Mouse (Mus musculus) left cerebral cortex, adult 2 months (tissue): ENCODE measurements around the gene Ptrh1. TPM values are rescaled to one million over a fixed set of nuclear protein-coding genes. Genes with fewer than 3 reads are reported as not detected.

Experiments used
- DNase-seq, 2 experiments: peaks; one replicate each; pipeline ENCODE4 v3.0.0; 2021 to 2022; ENCODE audit warnings: low spot score in 2 of 2, mixed read lengths in 1 of 2; ENCODE audit errors: extremely low spot score in 1 of 2
- H3K27ac ChIP-seq: fragments of 200-600 bp; 2 replicates; pipeline ENCODE4 v1.8.1; 2022
- H3K4me3 ChIP-seq: fragments of 200-600 bp; 2 replicates; pipeline ENCODE4 v1.8.1; 2022
- CTCF ChIP-seq: fragments of 200-600 bp; IDR thresholded peaks from 2 replicates; pipeline ENCODE4 v1.8.1; 2022; ENCODE audit warnings: antibody characterized with exemption, mild to moderate bottlenecking, moderate library complexity
- intact Hi-C: fragments of 180-260 bp; cut with DNase I; formaldehyde crosslinking; loops from one replicate; pipeline ENCODE4 v1.15.1; 2025
- total RNA-seq, 2 experiments: library from RNA; stranded (reverse); gene quantifications; 2 replicates each; pipeline ENCODE4 v1.2.3; 2021

Gene Ptrh1
- total RNA-seq, 2 experiments from 2014 or later, result 7.9 to 9.3 TPM

DNA sequence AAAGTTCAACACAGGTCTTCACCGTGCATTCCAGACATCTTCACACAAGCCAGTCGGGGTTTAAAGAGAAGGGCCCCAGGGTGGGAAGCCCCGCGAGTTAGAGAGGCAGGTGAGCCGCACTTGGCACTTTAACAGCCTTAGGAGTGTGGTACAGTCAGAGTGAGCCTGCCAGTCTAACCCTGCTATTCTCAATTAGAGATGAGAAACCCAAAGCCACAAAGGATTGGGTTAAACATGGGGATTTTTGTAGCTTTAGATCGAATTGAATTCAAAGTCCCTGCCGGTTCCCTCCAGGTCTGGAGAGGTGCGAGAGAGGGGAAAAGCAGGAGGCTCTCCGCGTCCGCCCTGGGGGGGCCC lies 34.7 kb upstream of the Ptrh1 start, which contains the start of gene 6330409D20Rik:
Gene 6330409D20Rik (minus strand): TSS at position 101 of the 357 bp plus-strand sequence.
- intact Hi-C loops, result no loop called here
- Histone ChIP-seq H3K4me3 (peak within 1 kb of the TSS; percentile 87), H3K27ac (peak within 1 kb of the TSS; percentile 97)
- no peak for DNase-seq
- no peak for TF ChIP-seq CTCF

DNA sequence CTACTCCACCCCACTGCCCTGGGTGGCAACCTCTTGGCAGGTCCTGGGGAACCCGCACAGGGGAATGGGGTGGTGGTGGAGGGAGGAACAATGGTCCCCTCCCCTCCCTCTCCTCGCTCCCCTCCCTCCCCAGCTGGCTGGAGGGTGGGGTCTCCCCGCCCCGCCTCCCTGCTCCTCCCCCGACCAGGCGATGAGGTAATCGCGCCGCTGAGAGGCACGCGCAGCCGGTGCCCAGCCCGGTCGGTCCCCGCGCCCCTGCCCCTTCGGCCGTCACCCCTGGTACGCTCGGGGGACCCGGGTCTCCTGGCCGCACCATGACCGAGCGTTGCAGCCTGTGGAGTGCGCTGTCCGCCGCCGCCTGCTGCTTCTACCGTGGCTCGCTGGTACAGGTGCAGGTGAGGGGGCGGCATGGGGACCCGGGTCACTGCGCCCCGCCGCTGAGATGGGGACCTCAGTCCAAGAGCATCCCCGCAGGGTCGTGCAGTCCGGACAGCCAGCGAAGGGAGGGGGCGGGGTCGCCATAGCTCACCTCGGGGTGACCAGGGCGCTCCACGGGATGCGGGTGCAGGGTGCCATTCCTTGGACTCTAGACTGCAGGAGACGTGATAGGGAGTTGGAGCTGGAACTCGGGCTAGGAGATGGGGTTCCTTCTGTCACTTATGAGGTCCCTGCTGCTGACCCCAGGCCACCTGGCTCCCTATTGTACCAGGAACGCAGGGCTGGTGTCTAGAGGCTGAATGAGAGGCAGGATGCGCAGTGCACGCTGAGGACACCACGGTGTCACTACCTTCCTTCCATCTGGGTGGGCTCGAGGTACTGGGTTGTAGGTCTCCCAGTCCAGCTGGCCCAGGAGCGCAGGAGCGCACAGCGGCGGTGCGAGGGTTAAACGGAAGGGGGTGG lies 34.1 kb upstream of the Ptrh1 start:
- TF ChIP-seq CTCF, result no peak
- peak overlapping the region; percentile 87 for H3K4me3 ChIP-seq
- intact Hi-C loops, result loop anchor here (1.0 kb wide), 1 partner anchor 28 kb away; the partner anchor contains the start of gene Cdk9
- H3K27ac ChIP-seq, result peak overlapping the region; percentile 97
- peak; percentile 68 to 71 for DNase-seq

DNA sequence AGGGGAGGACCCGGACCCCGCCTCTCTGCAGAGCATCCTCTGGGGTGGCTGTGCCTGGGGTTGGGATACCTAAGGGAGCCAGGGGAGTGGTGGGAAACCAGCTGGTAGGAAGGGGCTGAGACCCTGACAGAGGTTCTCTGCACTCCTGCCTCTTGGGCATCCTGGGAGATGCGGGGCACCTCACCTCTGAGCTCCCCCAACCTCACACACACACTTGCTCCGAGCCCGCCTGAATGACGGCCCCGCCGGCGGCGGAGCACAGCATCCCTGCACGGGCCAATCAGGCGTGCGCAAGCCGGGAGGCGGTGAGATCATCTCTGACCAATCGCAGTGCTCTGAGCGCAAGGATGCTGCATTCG lies 33.4 kb upstream of the Ptrh1 start:
- peak; percentile 87 to 88 for DNase-seq
- Histone ChIP-seq H3K27ac (peak overlapping the region; percentile 97), H3K4me3 (peak overlapping the region; percentile 87)
- TF ChIP-seq CTCF, result no peak
- intact Hi-C loops, result loop anchor here (1.0 kb wide), 1 partner anchor 29 kb away; the partner anchor contains the start of gene Cdk9

- H3K4me3 ChIP-seq, result no peak overlapping the region
- intact Hi-C loops, result no loop called here
- DNase-seq, result no peak
- no peak for TF ChIP-seq CTCF
- H3K27ac ChIP-seq, result no peak overlapping the region
These were observed 31.2 kb upstream of the Ptrh1 start for GRCm38 (mm10) chr2:32744272-32744982.

GRCm38 (mm10) chr2:32749082-32749481 lies 26.5 kb upstream of the Ptrh1 start:
- no peak overlapping the region for H3K4me3 ChIP-seq
- TF ChIP-seq CTCF, result no peak
- no peak for DNase-seq
- no peak overlapping the region for H3K27ac ChIP-seq
- intact Hi-C loops, result no loop called here

DNA sequence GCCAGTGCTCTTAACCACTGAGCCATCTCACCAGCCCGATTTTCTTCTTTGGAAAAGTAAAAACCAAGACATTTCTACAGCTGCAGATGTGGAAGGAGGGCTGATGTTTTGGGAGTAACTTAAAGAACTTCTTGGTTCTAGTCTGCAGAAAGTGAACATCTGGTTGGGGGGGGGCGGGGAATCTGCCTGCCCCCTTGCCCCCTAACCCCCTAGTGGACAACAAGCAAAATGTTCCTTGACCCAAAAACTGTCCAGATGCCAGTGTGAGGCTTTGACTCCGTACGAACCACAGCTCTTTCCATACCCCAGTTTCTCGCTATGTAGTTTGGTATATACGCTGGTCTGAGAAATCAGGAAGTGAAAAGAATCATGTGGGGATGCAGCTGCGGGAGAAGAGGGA lies 25.4 kb upstream of the Ptrh1 start:
- Histone ChIP-seq H3K27ac (no peak overlapping the region), H3K4me3 (no peak overlapping the region)
- TF ChIP-seq CTCF, result peak; percentile 11
- intact Hi-C loops, result no loop called here
- DNase-seq, result no peak

- TF ChIP-seq CTCF, result no peak
- no peak overlapping the region for H3K4me3 ChIP-seq
- no peak overlapping the region for H3K27ac ChIP-seq
- no peak for DNase-seq
- intact Hi-C loops, result no loop called here
These were observed 24.5 kb upstream of the Ptrh1 start for GRCm38 (mm10) chr2:32750887-32751664.

- H3K27ac ChIP-seq, result no peak overlapping the region
These were observed 23.9 kb upstream of the Ptrh1 start for GRCm38 (mm10) chr2:32751665-32752033.

GRCm38 (mm10) chr2:32752181-32752580 lies 23.4 kb upstream of the Ptrh1 start:
- no peak for DNase-seq
- intact Hi-C loops, result no loop called here
- no peak; the same call in 1 of the 2 replicates for TF ChIP-seq CTCF
- no peak overlapping the region for H3K27ac ChIP-seq
- H3K4me3 ChIP-seq, result no peak overlapping the region

More at GRCm38 (mm10) chr2:32751665-32752033, 23.9 kb upstream of the Ptrh1 start:
- DNase-seq, result no peak
- intact Hi-C loops, result no loop called here
- TF ChIP-seq CTCF, result no peak
- H3K4me3 ChIP-seq, result no peak overlapping the region

- H3K4me3 ChIP-seq, result no peak overlapping the region; the same call in 1 of the 2 replicates
- H3K27ac ChIP-seq, result no peak overlapping the region; the same call in 1 of the 2 replicates
- intact Hi-C loops, result loop anchor here (1.0 to 5.0 kb wide), 2 partner anchors 43 to 124 kb away; partner anchors contain the start of gene Cdk9
- no peak for TF ChIP-seq CTCF
- DNase-seq, result no peak
These were observed 18.9 kb upstream of the Ptrh1 start for GRCm38 (mm10) chr2:32756674-32757055.

- intact Hi-C loops, result loop anchor here (1.0 to 5.0 kb wide), 2 partner anchors 44 to 125 kb away; partner anchors contain the start of gene Cdk9
- Histone ChIP-seq H3K4me3 (peak within 1 kb of the TSS; percentile 92), H3K27ac (peak within 1 kb of the TSS; percentile 96)
- peak; percentile 96 for DNase-seq
- peak; percentile 98 for TF ChIP-seq CTCF
These were observed 18.3 kb upstream of the Ptrh1 start, which contains the start of gene Tor2a for GRCm38 (mm10) chr2:32757056-32757845. TSS of gene Tor2a (plus strand) at chr2:32757234.
